Comparison of ENCODE assay signal across 8 mouse cellular contexts in genomic region chr13:74009791-74010614, GRCm38 (mm10). TPM values are rescaled to one million over a fixed set of nuclear protein-coding genes. Genes with fewer than 3 reads are reported as not detected.
DNase-seq lines count a peak whose midpoint lies in the region; ATAC-seq lines count a peak whose summit lies in the region.

No protein-coding gene starts in this region.

- H3K27me3 ChIP-seq in intestine, embryonic 16.5 days (replicated peaks; ENCODE audit: control insufficient read depth, insufficient read depth, low read length), result peaks cover 16% of the 10 kb centered on the region

- intact Hi-C loops in left cerebral cortex, postnatal 25 days (cut with DNase I), result no loop called here

- peak overlapping the region; percentile 100 for H3K4me2 ChIP-seq in intestine, embryonic 16.5 days (ENCODE audit: low read depth, low read length)

- DNase-seq in adrenal gland, adult (ENCODE audit: inconsistent age in 2 of 2, low spot score in 1 of 2), result peak; percentile 78 to 90
- DNase-seq in embryo, embryonic 11 days, result peak; percentile 88
- DNase-seq in left cerebral cortex, postnatal 25 days (ENCODE audit: low spot score in 2 of 2), result peak; percentile 86 to 90
- DNase-seq in right cerebral cortex, postnatal 36 days (ENCODE audit: low spot score in 2 of 2), result peak; percentile 79 to 81
- DNase-seq in yolk sac, embryonic 10.5 days (ENCODE audit: low spot score), result peak; percentile 33

- under 1% methylated on average over 55 of the region's 55 CpGs for WGBS in intestine, embryonic 16.5 days

- H3K27ac ChIP-seq in intestine, embryonic 16.5 days (ENCODE audit: low read length), result no peak overlapping the region; the same call in 1 of the 2 replicates

- no peaks in the 10 kb centered on the region for H3K36me3 ChIP-seq in intestine, embryonic 16.5 days (ENCODE audit: control insufficient read depth, insufficient read depth, low read length)

- peak; percentile 6 for ATAC-seq in granulocyte monocyte progenitor cell, adult 5-6 weeks (replicated peaks; ENCODE audit: poor library complexity, severe bottlenecking)
- ATAC-seq in intestine, embryonic 16.5 days, result peak; percentile 29
- peak; percentile 3; the same call in 1 of the 2 replicates for ATAC-seq in megakaryocyte progenitor cell, adult 5-6 weeks (replicated peaks; ENCODE audit: poor library complexity)

- H3K9me3 ChIP-seq in intestine, embryonic 16.5 days (ENCODE audit: control insufficient read depth, low read length), result no peaks in the 10 kb centered on the region

- H3K4me3 ChIP-seq in intestine, embryonic 16.5 days (ENCODE audit: low read length), result peak overlapping the region; percentile 61

- H3K9ac ChIP-seq in intestine, embryonic 16.5 days (ENCODE audit: low read depth, low read length), result peak overlapping the region; percentile 72

- H3K4me1 ChIP-seq in intestine, embryonic 16.5 days (ENCODE audit: control insufficient read depth, insufficient read depth, low read length), result peaks cover 9% of the 10 kb centered on the region

RNA-seq across cellular contexts. Expression of gene Tppp, which starts 0.8 kb away (rescaled TPM):
- total RNA-seq in granulocyte monocyte progenitor cell, adult 5-6 weeks (2014; fragmentation: Nextera tagmentation), result not detected in 2 replicates
- total RNA-seq in granulocyte monocyte progenitor cell, adult 5-6 weeks (2017), result 0.09 TPM in 1 of 2 replicates, not detected in the other
- 2.7 and 3.2 TPM in 2 replicates for polyA plus RNA-seq in intestine, embryonic 16.5 days (2015; fragmentation: Nextera tagmentation; extraction: Ambion mirVana)
- total RNA-seq in left cerebral cortex, postnatal 25 days (2021), result 100 to 1,000 TPM; 354 to 373 TPM
- total RNA-seq in megakaryocyte progenitor cell, adult 5-6 weeks (2015), result 0.17 TPM in 1 of 2 replicates, not detected in the other
- 0.04 and 0.17 TPM in 2 replicates for total RNA-seq in megakaryocyte progenitor cell, adult 5-6 weeks (2017)

RNA-seq across cellular contexts. Expression of gene Zdhhc11, which starts 46.4 kb away (rescaled TPM):
- total RNA-seq in granulocyte monocyte progenitor cell, adult 5-6 weeks (2014; fragmentation: Nextera tagmentation), result not detected in 2 replicates
- not detected in 2 replicates for total RNA-seq in granulocyte monocyte progenitor cell, adult 5-6 weeks (2017)
- polyA plus RNA-seq in intestine, embryonic 16.5 days (2015; fragmentation: Nextera tagmentation; extraction: Ambion mirVana), result not detected in 2 replicates
- total RNA-seq in left cerebral cortex, postnatal 25 days (2021), result not detected
- total RNA-seq in megakaryocyte progenitor cell, adult 5-6 weeks (2015), result not detected in 2 replicates
- not detected in 2 replicates for total RNA-seq in megakaryocyte progenitor cell, adult 5-6 weeks (2017)

RNA-seq across cellular contexts. Expression of gene Cep72, which starts 52.1 kb away (rescaled TPM):
- total RNA-seq in granulocyte monocyte progenitor cell, adult 5-6 weeks (2014; fragmentation: Nextera tagmentation), result 12.9 and 36.9 TPM in 2 replicates
- total RNA-seq in granulocyte monocyte progenitor cell, adult 5-6 weeks (2017), result 15.0 and 16.0 TPM in 2 replicates
- polyA plus RNA-seq in intestine, embryonic 16.5 days (2015; fragmentation: Nextera tagmentation; extraction: Ambion mirVana), result 9.9 and 12.7 TPM in 2 replicates
- 1 to 10 TPM; 1.1 to 2.1 TPM for total RNA-seq in left cerebral cortex, postnatal 25 days (2021)
- total RNA-seq in megakaryocyte progenitor cell, adult 5-6 weeks (2015), result 9.9 and 13.8 TPM in 2 replicates
- total RNA-seq in megakaryocyte progenitor cell, adult 5-6 weeks (2017), result 11.0 and 12.6 TPM in 2 replicates

Comparison
In these comparisons a context has a peak if more than half of its experiments do, and no peak if none do; other contexts are left out.
1. DNase-seq: peak in every context shown above with its lines; median percentile 88 in embryo, embryonic 11 days; 88 in left cerebral cortex, postnatal 25 days; 84 in adrenal gland, adult; 80 in right cerebral cortex, postnatal 36 days; 33 in yolk sac, embryonic 10.5 days.
2. RNA of gene Tppp, which starts 0.8 kb away (total RNA-seq): 354 to 373 TPM in left cerebral cortex, postnatal 25 days; 0.04 to 0.17 TPM in megakaryocyte progenitor cell, adult 5-6 weeks and 0.09 TPM in granulocyte monocyte progenitor cell, adult 5-6 weeks; every median in the first group is over 100 times any median in the second.
3. Peak in every context shown above with its lines, with median percentiles within 50 percentile points of each other: ATAC-seq.